Mouse (Mus musculus) cortical plate, adult 2 months (tissue): ENCODE measurements around the gene Lmo2.

Experiments
- CTCF ChIP-seq: fragments of 200-500 bp; IDR thresholded peaks from 2 replicates; pipeline ENCODE4 v1.5.1; 2011; ENCODE audit warnings: mild to moderate bottlenecking, control low read depth, low read length; ENCODE audit not compliant: insufficient read depth; ENCODE audit errors: extremely low read depth
- POLR2A ChIP-seq: fragments of 200-500 bp; IDR thresholded peaks from 2 replicates; pipeline ENCODE4 v1.6.1; 2011; ENCODE audit warnings: mild to moderate bottlenecking, low read length, control low read depth; ENCODE audit not compliant: insufficient read depth; ENCODE audit errors: extremely low read depth

GRCm38 (mm10) chr2:103917375-103917774 is 40.4 kb upstream of the Lmo2 start:
- no peak for TF ChIP-seq CTCF
- TF ChIP-seq POLR2A: no peak
